Mouse (Mus musculus) lung, embryonic 16.5 days (tissue): ENCODE results near the gene Sncb. TPM values are rescaled to one million over a fixed set of nuclear protein-coding genes. Genes with fewer than 3 reads are reported as not detected.
"Not testable (repeated sequence)": the region's sequence is repeated elsewhere in the genome, so short reads cannot be mapped to it uniquely, and the experiment has no call there.

ENCODE experiments used
- ATAC-seq: fragments of 200-750 bp; cut with Nextera tagmentation; 2 replicates; pipeline ENCODE4 v1.8.0; 2017; ENCODE audit warnings: low read depth, mild to moderate bottlenecking, moderate library complexity
- H3K27ac ChIP-seq: fragments of 300-500 bp; sonication (generic); 2 replicates; pipeline ENCODE4 v1.5.1; 2014; ENCODE audit warnings: mild to moderate bottlenecking, control low read depth, low read length
- H3K27me3 ChIP-seq: fragments of 300-500 bp; sonication (generic); 2 replicates; pipeline ENCODE4 v1.6.1; 2014; ENCODE audit warnings: low read depth, low read length, mixed read lengths; ENCODE audit not compliant: control insufficient read depth, insufficient read depth
- H3K36me3 ChIP-seq: fragments of 300-500 bp; sonication (generic); 2 replicates; pipeline ENCODE4 v1.6.1; 2014; ENCODE audit warnings: low read length; ENCODE audit not compliant: control insufficient read depth, insufficient read depth
- H3K4me1 ChIP-seq: fragments of 300-500 bp; sonication (generic); replicated peaks from 2 replicates; pipeline ENCODE4 v1.6.1; 2014; ENCODE audit warnings: low read length, mixed read lengths; ENCODE audit not compliant: control insufficient read depth, insufficient read depth
- H3K4me2 ChIP-seq: fragments of 300-500 bp; sonication (generic); 2 replicates; pipeline ENCODE4 v1.6.1; 2014; ENCODE audit warnings: low read depth, low read length, control low read depth
- H3K4me3 ChIP-seq: fragments of 300-500 bp; sonication (generic); 2 replicates; pipeline ENCODE4 v1.5.1; 2014; ENCODE audit warnings: mild to moderate bottlenecking, low read length, control low read depth
- H3K9ac ChIP-seq: fragments of 300-500 bp; sonication (generic); 2 replicates; pipeline ENCODE4 v1.6.1; 2014; ENCODE audit warnings: low read length, control low read depth
- H3K9me3 ChIP-seq: fragments of 300-500 bp; sonication (generic); 2 replicates; pipeline ENCODE4 v1.6.1; 2016; ENCODE audit warnings: low read length; ENCODE audit not compliant: control insufficient read depth
- WGBS: fragments of 180-500 bp; shearing (Covaris S2); extraction: QIAGEN DNeasy Blood & Tissue Kit; methylation state at CpG from one replicate; pipeline ENCODE4 v1.1.7; 2014; 5-methylcytosine and 5-hydroxymethylcytosine counted together
- polyA plus RNA-seq: library from polyadenylated mRNA; unstranded; fragments of >200 nt; fragmentation: Nextera tagmentation; extraction: Ambion mirVana; gene quantifications from 2 replicates; pipeline ENCODE4 v1.2.1, GENCODE M21; 2015

The Sncb gene
- polyA plus RNA-seq, 1 experiment from 2014 or later = not detected

DNA sequence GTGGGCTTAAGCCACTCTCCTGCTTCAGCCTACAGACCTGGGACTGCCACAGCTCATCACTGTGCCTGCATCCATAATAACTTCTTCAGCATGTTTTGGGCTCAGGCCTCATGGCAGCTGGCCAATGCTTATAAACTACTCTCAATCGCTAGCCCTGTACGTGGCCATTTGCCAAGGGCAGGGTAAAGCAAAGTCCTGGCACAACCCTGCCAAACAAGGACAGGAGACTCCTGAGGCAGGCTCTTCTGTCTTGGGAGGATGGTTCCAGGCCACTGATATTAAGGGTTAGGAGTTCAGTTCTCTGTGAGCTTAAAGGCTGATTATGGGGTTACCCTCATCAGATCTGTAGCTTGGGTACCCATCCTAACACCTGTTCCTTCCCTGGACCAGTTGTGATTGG lies 21.2 kb upstream of the Sncb start:
- not testable (repeated sequence) for H3K4me3 ChIP-seq, H3K36me3 ChIP-seq, H3K9ac ChIP-seq, H3K27ac ChIP-seq, H3K9me3 ChIP-seq, H3K27me3 ChIP-seq, H3K4me2 ChIP-seq, ATAC-seq, H3K4me1 ChIP-seq
- 29% methylated on average over 2 of the region's 2 CpGs for WGBS

- WGBS = 79% methylated on average over 4 of the region's 4 CpGs
- H3K4me2 ChIP-seq = no peak within 1 kb of the TSS
- no peak within 1 kb of the TSS for H3K27ac ChIP-seq
Measured at GRCm38 (mm10) chr13:54783698-54784097, 17.3 kb upstream of the Sncb start, which contains the start of gene Eif4e1b. Gene Eif4e1b, plus strand, starts transcription at chr13:54783998.

GRCm38 (mm10) chr13:54783235-54783634 lies 16.8 kb upstream of the Sncb start:
- H3K36me3 ChIP-seq = no peaks in the 10 kb centered on the region
- H3K9ac ChIP-seq = no peak overlapping the region
- WGBS = 41% methylated on average over 2 of the region's 2 CpGs
- H3K4me1 ChIP-seq = no peaks in the 10 kb centered on the region
- H3K4me3 ChIP-seq = no peak overlapping the region
- H3K9me3 ChIP-seq = no peaks in the 10 kb centered on the region
- H3K27ac ChIP-seq = no peak overlapping the region
- H3K4me2 ChIP-seq = no peak overlapping the region
- no peaks in the 10 kb centered on the region for H3K27me3 ChIP-seq
- ATAC-seq = no peak

More at GRCm38 (mm10) chr13:54783698-54784097, 17.3 kb upstream of the Sncb start, which contains the start of gene Eif4e1b:
- Histone ChIP-seq H3K9ac (no peak within 1 kb of the TSS), H3K4me3 (no peak within 1 kb of the TSS), H3K9me3 (no peaks in the 10 kb centered on the region), H3K27me3 (no peaks in the 10 kb centered on the region), H3K4me1 (no peaks in the 10 kb centered on the region), H3K36me3 (no peaks in the 10 kb centered on the region)
- ATAC-seq = no peak

GRCm38 (mm10) chr13:54781086-54781485 lies 14.7 kb upstream of the Sncb start:
- H3K4me2 ChIP-seq = no peak overlapping the region
- H3K36me3 ChIP-seq = no peaks in the 10 kb centered on the region
- no peak for ATAC-seq
- H3K9ac ChIP-seq = no peak overlapping the region
- H3K9me3 ChIP-seq = no peaks in the 10 kb centered on the region
- no peak overlapping the region for H3K27ac ChIP-seq
- 82% methylated on average over 3 of the region's 3 CpGs for WGBS
- no peak overlapping the region for H3K4me3 ChIP-seq
- no peaks in the 10 kb centered on the region for H3K27me3 ChIP-seq
- no peaks in the 10 kb centered on the region for H3K4me1 ChIP-seq

DNA sequence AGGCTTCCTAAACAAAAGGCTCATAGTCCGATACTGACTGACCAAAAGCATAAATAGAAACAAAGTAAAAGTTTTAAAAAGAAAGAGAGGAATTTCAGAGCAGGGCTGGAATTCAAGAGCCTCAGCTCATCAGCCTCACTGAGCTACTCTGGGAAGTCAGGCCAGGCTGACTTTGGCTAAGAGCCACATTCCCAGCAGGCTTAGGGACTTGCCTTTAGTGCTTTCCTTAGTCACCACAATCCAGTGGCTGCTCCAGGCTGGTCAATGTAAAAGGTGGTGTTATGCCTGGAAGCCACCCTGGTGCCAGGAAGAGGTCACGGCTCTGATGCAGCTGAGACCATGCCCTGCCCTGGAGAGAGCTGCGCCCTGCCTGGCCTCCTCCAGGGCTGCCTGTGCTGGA lies 14.2 kb upstream of the Sncb start:
- Histone ChIP-seq H3K36me3 (no peaks in the 10 kb centered on the region), H3K4me3 (no peak overlapping the region), H3K4me1 (no peaks in the 10 kb centered on the region), H3K27me3 (no peaks in the 10 kb centered on the region), H3K9me3 (no peaks in the 10 kb centered on the region), H3K27ac (no peak overlapping the region), H3K9ac (no peak overlapping the region), H3K4me2 (no peak overlapping the region)
- no peak for ATAC-seq
- 69% methylated on average over 3 of the region's 3 CpGs for WGBS

DNA sequence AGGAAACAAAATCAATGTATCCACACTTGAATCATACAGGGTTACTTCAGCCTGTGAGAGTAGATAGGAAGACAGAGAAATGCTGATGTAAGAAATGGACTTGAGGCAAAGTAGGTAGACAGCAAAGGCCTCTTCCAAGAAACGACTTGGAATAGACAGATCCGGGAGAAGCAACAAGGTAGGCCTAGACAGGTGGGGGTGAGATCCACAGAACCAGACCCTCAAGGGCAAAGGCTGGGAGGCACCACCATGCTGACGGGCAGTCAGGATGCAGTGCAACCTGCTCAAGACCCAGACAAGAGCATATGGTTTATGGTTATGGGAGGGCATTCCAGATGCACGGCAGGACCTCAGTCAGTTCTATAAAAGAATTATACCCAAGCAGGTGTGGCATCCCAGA lies 617 bp upstream of the Sncb start:
- WGBS = 74% methylated on average over 4 of the region's 4 CpGs
- H3K9ac ChIP-seq = no peak overlapping the region
- ATAC-seq = no peak

DNA sequence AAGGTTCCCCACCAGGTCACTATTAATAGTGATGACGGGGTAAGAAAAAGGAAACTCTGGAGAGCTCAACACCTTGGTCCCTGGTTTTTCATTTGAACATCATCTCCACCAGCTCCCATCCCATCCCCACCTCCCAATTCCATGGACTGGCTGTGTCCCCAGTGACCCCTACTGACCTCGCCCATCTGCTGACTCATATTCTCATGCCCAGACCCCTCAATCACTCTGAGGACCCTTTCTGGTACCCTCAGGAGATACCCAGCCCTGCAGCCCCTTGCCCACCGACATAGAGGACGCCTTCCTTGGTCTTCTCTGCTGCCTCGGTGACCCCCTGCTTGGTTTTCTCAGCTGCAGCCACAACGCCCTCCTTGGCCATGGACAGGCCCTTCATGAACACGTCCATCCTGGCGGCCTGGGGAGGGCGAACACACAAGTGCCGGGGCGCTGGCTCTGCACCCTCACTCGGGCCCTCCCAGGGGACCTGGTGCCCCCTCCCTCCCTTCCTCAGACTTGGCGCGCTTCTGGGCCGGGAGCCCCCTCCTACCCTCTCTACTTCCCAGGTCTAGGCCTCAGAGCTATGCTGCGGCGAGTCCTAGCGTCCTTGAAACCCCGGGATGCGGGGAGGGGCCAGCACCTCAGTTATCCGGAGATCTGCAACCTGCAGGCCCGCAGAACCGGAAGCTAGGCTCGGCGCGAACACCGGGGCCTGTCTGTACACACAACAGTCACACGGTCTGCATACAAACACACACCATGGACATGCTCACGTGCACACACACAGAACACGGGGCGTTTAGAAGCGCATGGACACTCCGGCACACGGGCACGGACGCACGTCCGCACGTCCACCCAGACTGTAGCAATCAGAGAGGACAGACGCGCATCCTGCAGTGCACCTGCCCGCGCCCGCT lies 859 bp downstream of the Sncb start:
- Histone ChIP-seq H3K27ac (no peak overlapping the region), H3K9me3 (no peaks in the 10 kb centered on the region), H3K36me3 (no peaks in the 10 kb centered on the region), H3K4me2 (peak overlapping the region; percentile 29), H3K4me3 (peak overlapping the region; percentile 23; the same call in 1 of the 2 replicates), H3K4me1 (no peaks in the 10 kb centered on the region), H3K27me3 (peaks cover 45% of the 10 kb centered on the region), H3K9ac (no peak overlapping the region)
- WGBS = 4% methylated on average over 44 of the region's 44 CpGs
- ATAC-seq = no peak

More for the DNA sequence above, 617 bp upstream of the Sncb start:
- no peak overlapping the region for H3K4me3 ChIP-seq
- no peaks in the 10 kb centered on the region for H3K36me3 ChIP-seq
- H3K4me2 ChIP-seq = no peak overlapping the region
- no peaks in the 10 kb centered on the region for H3K4me1 ChIP-seq
- no peak overlapping the region for H3K27ac ChIP-seq
- H3K9me3 ChIP-seq = no peaks in the 10 kb centered on the region
- H3K27me3 ChIP-seq = peaks cover 45% of the 10 kb centered on the region

GRCm38 (mm10) chr13:54760906-54761305 lies 5.5 kb downstream of the Sncb start:
- Histone ChIP-seq H3K4me2 (no peak overlapping the region), H3K27me3 (peaks cover 42% of the 10 kb centered on the region), H3K27ac (no peak overlapping the region), H3K4me3 (no peak overlapping the region), H3K9ac (no peak overlapping the region), H3K36me3 (no peaks in the 10 kb centered on the region), H3K9me3 (no peaks in the 10 kb centered on the region), H3K4me1 (peaks cover 11% of the 10 kb centered on the region)
- WGBS = 75% methylated on average over 7 of the region's 7 CpGs
- no peak for ATAC-seq

DNA sequence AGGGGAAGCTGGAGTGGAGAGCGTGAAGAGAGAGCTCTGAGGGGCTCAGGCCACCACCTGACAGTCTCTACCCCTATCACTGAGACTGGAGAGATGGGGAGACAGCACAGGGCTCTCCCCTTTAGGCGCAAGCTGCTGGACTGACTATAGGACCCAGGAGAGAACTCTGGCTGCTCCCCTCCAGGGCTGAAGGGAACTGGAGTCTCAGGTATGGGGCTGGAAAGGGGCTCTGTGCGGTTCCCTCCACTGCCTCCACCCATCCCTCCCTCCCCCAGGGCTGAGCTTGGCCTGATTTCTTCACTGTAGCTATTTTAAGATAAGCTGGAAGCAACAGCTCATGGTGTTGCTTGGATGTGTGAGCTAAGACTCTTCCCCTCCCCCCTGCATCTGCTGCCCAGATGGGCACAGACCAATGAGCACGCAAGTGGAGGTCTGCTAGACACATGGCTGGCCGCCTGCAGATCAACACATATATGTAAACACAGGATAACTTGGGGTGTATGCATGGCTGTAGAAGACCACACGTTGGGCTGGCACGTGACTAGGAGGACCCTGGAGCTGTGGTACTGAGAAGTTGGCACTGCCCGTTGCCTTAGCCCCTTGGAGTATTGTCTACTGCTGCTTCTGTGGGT lies 6.1 kb downstream of the Sncb start:
- Histone ChIP-seq H3K4me3 (no peak overlapping the region), H3K4me1 (peaks cover 11% of the 10 kb centered on the region), H3K27me3 (peaks cover 36% of the 10 kb centered on the region), H3K9me3 (no peaks in the 10 kb centered on the region), H3K9ac (no peak overlapping the region), H3K27ac (no peak overlapping the region), H3K36me3 (no peaks in the 10 kb centered on the region), H3K4me2 (no peak overlapping the region)
- WGBS = 48% methylated on average over 8 of the region's 8 CpGs
- ATAC-seq = no peak
